Mouse (Mus musculus) lung, adult 2 months (tissue): Measurements from ENCODE around the gene Ttll1.

Experiments
- CTCF ChIP-seq: fragments of 200-500 bp; IDR thresholded peaks from 2 replicates; pipeline ENCODE4 v1.5.1; 2011; ENCODE audit warnings: mild to moderate bottlenecking, low read length, control low read depth; ENCODE audit not compliant: insufficient read depth
- POLR2A ChIP-seq: fragments of 200-500 bp; IDR thresholded peaks from 2 replicates; pipeline ENCODE4 v1.6.1; 2011; ENCODE audit warnings: low read depth, mild to moderate bottlenecking, control low read depth, low read length, borderline replicate concordance; ENCODE audit errors: extremely low read depth

- TF ChIP-seq CTCF (no peak), POLR2A (no peak)
These were observed 36.2 kb downstream of the Ttll1 start for GRCm38 (mm10) chr15:83474466-83474836.
